ENCODE assay signal across 9 mouse cellular contexts in the genomic region with DNA sequence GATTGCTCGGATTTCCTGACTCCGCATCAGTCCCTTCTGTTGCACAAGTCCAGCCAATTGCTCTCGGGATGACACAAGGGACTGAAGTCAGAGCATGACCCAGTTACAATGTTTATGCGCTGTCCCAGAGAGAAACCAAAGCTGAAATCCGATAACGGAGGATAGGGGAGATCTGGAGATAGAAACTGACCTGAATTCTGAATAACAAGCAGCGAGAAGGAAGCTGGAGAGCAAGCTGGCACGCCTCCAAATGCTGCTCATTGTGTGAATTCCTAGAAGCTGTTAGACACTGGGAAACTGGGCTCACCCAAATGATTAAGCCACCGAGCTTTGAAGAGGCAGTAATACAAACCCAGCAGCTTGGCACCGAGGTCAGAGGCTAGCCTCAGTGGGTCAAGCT. TPM values are rescaled to one million over a fixed set of nuclear protein-coding genes. Genes with fewer than 3 reads are reported as not detected.
DNase-seq lines count a peak whose midpoint lies in the region; ATAC-seq lines count a peak whose summit lies in the region.
"Had no signal": no experiment of that assay in that cellular context is flagged by ENCODE, and none has a peak within 500 bp of the region (broad histone marks: within the 10 kb centered on the region; RNA-seq: fewer than 3 reads in every experiment).

No protein-coding gene starts in this region.

- H3K9me3 ChIP-seq in hindbrain, embryonic 16.5 days (ENCODE audit: control insufficient read depth, low read length): no peaks in the 10 kb centered on the region
- H3K9me3 ChIP-seq in midbrain, embryonic 14.5 days (ENCODE audit: control insufficient read depth, low read length): no peaks in the 10 kb centered on the region
- H3K9me3 ChIP-seq: liver, embryonic 15.5 days had no signal

- no peaks in the 10 kb centered on the region for H3K36me3 ChIP-seq in hindbrain, embryonic 16.5 days (ENCODE audit: control insufficient read depth, insufficient read depth, low read length)
- H3K36me3 ChIP-seq in midbrain, embryonic 14.5 days (ENCODE audit: control insufficient read depth, insufficient read depth, low read length): no peaks in the 10 kb centered on the region
- H3K36me3 ChIP-seq: liver, embryonic 15.5 days had no signal

- H3K27ac ChIP-seq in hindbrain, embryonic 16.5 days (ENCODE audit: low read depth, low read length): peak overlapping the region; percentile 12; the same call in 1 of the 2 replicates
- no peak overlapping the region for H3K27ac ChIP-seq in midbrain, embryonic 14.5 days (replicated peaks; ENCODE audit: low read depth, low read length)
- H3K27ac ChIP-seq: liver, embryonic 15.5 days had no signal

- DNase-seq in R1 (ENCODE audit: low read depth, low spot score): peak; percentile 23
- DNase-seq in frontal cortex, postnatal 36 days (ENCODE audit: low spot score in 2 of 2): peak; percentile 53 to 69
- DNase-seq in layer of hippocampus, postnatal 14 days (ENCODE audit: low spot score in 2 of 2): peak; percentile 31 to 43
- DNase-seq in midbrain, embryonic 14.5 days: peak; percentile 79
- peak; percentile 38 to 44 for DNase-seq in urinary bladder, adult 18-20 months (ENCODE audit: low spot score in 2 of 2)
- DNase-seq in thymus, postnatal 14 days: no peak

- peak; percentile 58; the same call in 1 of the 2 replicates for ATAC-seq in cerebellum, adult (ENCODE audit: insufficient number of reproducible peaks, low FRiP score, low TSS enrichment)
- peak; percentile 42; the same call in 1 of the 2 replicates for ATAC-seq in hindbrain, embryonic 16.5 days
- ATAC-seq in midbrain, embryonic 14.5 days (ENCODE audit: low FRiP score, low TSS enrichment): no peak

- WGBS in hindbrain, embryonic 16.5 days: 33% methylated on average over 10 of the region's 10 CpGs
- WGBS in midbrain, embryonic 14.5 days: 31% methylated on average over 10 of the region's 10 CpGs

- H3K4me3 ChIP-seq in hindbrain, embryonic 16.5 days (ENCODE audit: low read length): no peak overlapping the region
- H3K4me3 ChIP-seq in midbrain, embryonic 14.5 days (replicated peaks; ENCODE audit: low read depth, low read length): no peak overlapping the region
- H3K4me3 ChIP-seq: liver, embryonic 15.5 days had no signal

- H3K27me3 ChIP-seq in hindbrain, embryonic 16.5 days (replicated peaks; ENCODE audit: control insufficient read depth, insufficient read depth, low read length): no peaks in the 10 kb centered on the region
- no peaks in the 10 kb centered on the region for H3K27me3 ChIP-seq in midbrain, embryonic 14.5 days (ENCODE audit: control insufficient read depth, insufficient read depth, low read length)
- H3K27me3 ChIP-seq: liver, embryonic 15.5 days had no signal

- H3K4me2 ChIP-seq in hindbrain, embryonic 16.5 days (ENCODE audit: low read length): peak overlapping the region; percentile 36
- H3K4me2 ChIP-seq in midbrain, embryonic 14.5 days (ENCODE audit: low read length): peak overlapping the region; percentile 8
- H3K4me2 ChIP-seq: liver, embryonic 15.5 days had no signal

- H3K4me1 ChIP-seq in hindbrain, embryonic 16.5 days (ENCODE audit: control insufficient read depth, insufficient read depth, low read depth, low read length): peaks cover 7% of the 10 kb centered on the region
- H3K4me1 ChIP-seq in midbrain, embryonic 14.5 days (ENCODE audit: control insufficient read depth, insufficient read depth, low read length): 0 out of 2 replicates have a peak, but pooled peaks cover 6% of the 10 kb centered on the region
- H3K4me1 ChIP-seq: liver, embryonic 15.5 days had no signal

- no peak overlapping the region for H3K9ac ChIP-seq in hindbrain, embryonic 16.5 days (ENCODE audit: low read depth, low read length)
- H3K9ac ChIP-seq in midbrain, embryonic 14.5 days (replicated peaks; ENCODE audit: low read length): no peak overlapping the region
- H3K9ac ChIP-seq: liver, embryonic 15.5 days had no signal

RNA-seq across cellular contexts. Expression of a gene that starts 31.5 kb away (rescaled TPM):
- 25.1 and 26.2 TPM in 2 replicates for polyA plus RNA-seq in hindbrain, embryonic 16.5 days (2015; fragmentation: Nextera tagmentation; extraction: Ambion mirVana)
- 10 to 100 TPM; 23.5 to 28.8 TPM for total RNA-seq in layer of hippocampus, postnatal 14 days (2021)
- 23.2 and 25.8 TPM in 2 replicates for polyA plus RNA-seq in midbrain, embryonic 14.5 days (2014; fragmentation: Nextera tagmentation; extraction: Ambion mirVana)
